Mouse (Mus musculus): ENCODE data around the gene Sdk2.

DNA sequence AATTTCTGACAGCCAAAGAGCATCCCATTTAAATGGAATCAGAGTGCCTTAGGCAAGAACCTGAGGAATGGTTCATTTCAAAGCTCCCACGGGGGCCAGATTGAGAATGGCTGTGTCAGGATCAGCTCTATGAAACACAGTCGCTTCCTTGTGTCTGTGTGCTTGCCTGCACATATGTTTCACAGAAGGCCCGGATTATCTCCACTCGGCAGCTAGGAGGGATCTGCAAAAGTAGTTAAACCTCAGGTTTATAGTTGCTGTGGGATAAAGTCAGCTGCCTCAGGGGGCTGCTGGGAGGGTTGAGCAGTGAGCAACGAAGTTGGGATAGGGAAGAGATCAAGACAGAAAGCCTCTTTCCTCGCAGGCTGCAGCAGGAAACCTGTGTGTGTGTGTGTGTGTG lies 174.8 kb downstream of the Sdk2 start:
- TF ChIP-seq CTCF (IDR thresholded peaks at IDR 0.05 in 2 of 3, conservative IDR thresholded peaks at IDR 0.05 in 1 of 3; ENCODE audit: control insufficient read depth in 1 of 3, insufficient read depth in 1 of 3, low read depth in 2 of 3, low read length in 3 of 3, poor library complexity in 1 of 3, severe bottlenecking in 1 of 3): no peak
- no peak for TF ChIP-seq POLR2A (IDR thresholded peaks at IDR 0.05; ENCODE audit: control insufficient read depth in 1 of 2, insufficient read depth in 1 of 2, low read depth in 1 of 2, low read length in 2 of 2, poor library complexity in 1 of 2)
- no peak for TF ChIP-seq POLR2AphosphoS2 (IDR thresholded peaks at IDR 0.05; ENCODE audit: low read length)
- TF ChIP-seq HCFC1 (IDR thresholded peaks at IDR 0.05; ENCODE audit: low read depth, low read length): no peak
- TF ChIP-seq SMC3 (IDR thresholded peaks at IDR 0.05; ENCODE audit: low read depth, low read length): no peak
